Mouse (Mus musculus) adipocyte (in vitro differentiated cells): ENCODE results near the gene Prom2.

Experiments
- DNase-seq: peaks from one replicate; pipeline ENCODE4 v3.0.0-alpha.2; 2016; ENCODE audit warnings: low spot score

Gene Prom2

GRCm38 (mm10) chr2:127484476-127485170 lies 56.6 kb downstream of the Prom2 start:
- no peak for DNase-seq

GRCm38 (mm10) chr2:127483001-127483400 lies 58.3 kb downstream of the Prom2 start:
- DNase-seq, result no peak

- DNase-seq, result no peak
Observed at GRCm38 (mm10) chr2:127482533-127482911, 58.7 kb downstream of the Prom2 start.

- no peak for DNase-seq
Observed at GRCm38 (mm10) chr2:127481841-127482532, 59.3 kb downstream of the Prom2 start.

DNA sequence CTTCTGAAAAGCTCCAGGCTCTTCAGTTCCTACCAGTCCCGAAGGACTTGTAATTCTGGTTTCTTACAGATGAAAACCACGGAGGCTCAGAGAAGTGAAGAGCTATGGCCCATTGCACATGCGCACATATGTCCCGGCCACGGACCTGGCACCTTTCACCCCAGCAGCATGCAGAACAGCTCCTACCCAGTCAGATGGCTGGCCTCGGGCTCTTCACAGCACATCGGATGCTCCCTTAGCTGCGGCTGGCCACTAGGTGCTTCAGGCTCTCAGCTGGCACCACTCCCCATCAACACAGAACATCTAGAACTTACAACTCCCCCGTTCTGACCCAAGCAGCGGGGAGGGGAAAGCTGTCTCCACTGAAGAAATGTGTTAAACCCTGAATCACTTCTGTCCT lies 61.5 kb downstream of the Prom2 start:
- no peak for DNase-seq

DNA sequence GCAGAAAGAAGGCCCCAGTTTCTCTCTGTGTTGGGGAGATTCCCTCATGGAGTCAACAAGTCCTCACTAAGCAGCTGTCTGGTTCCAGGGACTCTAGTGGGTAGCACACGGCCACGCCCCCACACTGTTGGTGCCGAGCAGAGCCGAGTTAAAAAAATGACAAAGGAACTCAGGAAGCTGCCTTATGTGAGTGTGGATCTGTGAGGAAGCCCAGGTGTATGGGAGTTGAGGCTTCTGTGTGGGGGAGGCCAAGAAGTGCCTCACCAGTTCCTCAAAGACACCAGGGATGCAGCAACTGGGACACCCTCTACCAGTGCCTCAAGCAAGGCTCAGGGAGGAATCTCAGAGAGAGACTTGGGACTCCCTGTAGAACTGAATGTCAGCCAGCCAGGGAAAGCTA lies 62.1 kb downstream of the Prom2 start:
- no peak for DNase-seq
